ENCODE assay signal across 9 mouse cellular contexts in the genomic region with DNA sequence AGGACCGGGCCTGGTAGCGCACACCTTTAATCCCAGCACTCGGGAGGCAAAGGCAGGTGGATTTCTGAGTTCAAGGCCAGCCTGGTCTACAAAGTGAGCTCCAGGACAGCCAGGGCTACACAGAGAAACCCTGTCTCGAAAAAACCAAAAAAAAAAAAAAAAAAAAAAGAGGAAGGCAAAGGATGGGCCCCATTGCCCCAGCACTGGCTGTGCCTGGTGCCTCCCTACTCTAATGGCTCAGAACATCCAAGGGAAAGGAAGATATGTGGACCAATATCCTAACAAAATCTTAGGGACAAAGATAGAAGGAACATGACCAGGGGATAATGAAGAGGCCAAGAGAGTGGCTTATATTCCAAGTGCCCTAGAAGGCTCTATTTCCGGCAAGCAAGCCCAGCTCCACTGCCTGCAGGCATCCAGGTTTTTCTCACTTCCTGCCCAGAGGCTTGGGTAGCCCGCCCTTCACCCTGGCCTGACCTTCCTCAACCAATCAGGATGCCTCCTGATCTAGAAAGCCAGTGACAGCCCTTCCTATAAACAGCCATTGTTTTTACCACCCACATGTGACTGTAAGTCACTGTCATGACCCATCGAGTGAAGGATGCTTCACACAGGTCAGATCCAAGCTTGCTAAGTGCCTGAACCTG. TPM values are rescaled to one million over a fixed set of nuclear protein-coding genes. Genes with fewer than 3 reads are reported as not detected.
DNase-seq lines count a peak whose midpoint lies in the region; ATAC-seq and TF ChIP-seq lines count a peak whose summit lies in the region.
"Had no signal": no experiment of that assay in that cellular context is flagged by ENCODE, and none has a peak within 500 bp of the region (broad histone marks: within the 10 kb centered on the region; RNA-seq: fewer than 3 reads in every experiment).

No protein-coding gene starts in this region.

- H3K27ac ChIP-seq in kidney, postnatal 0 days, result no peak overlapping the region
- no peak overlapping the region for H3K27ac ChIP-seq in kidney, embryonic 16.5 days (ENCODE audit: low read length)
- no peak overlapping the region for H3K27ac ChIP-seq in forebrain, postnatal 0 days (ENCODE audit: low read depth, low read length)

- H3K4me2 ChIP-seq in kidney, postnatal 0 days (ENCODE audit: low read length), result no peak overlapping the region
- H3K4me2 ChIP-seq in kidney, embryonic 16.5 days (replicated peaks; ENCODE audit: low read depth, low read length), result no peak overlapping the region
- no peak overlapping the region for H3K4me2 ChIP-seq in forebrain, postnatal 0 days (ENCODE audit: low read depth)

- H3K9me3 ChIP-seq in kidney, postnatal 0 days (replicated peaks; ENCODE audit: low read length), result no peaks in the 10 kb centered on the region
- no peaks in the 10 kb centered on the region for H3K9me3 ChIP-seq in kidney, embryonic 16.5 days (ENCODE audit: low read length)
- H3K9me3 ChIP-seq in forebrain, postnatal 0 days (ENCODE audit: low read length), result no peaks in the 10 kb centered on the region

- WGBS in kidney, postnatal 0 days, result 65% methylated on average over 6 of the region's 7 CpGs
- WGBS in kidney, embryonic 16.5 days, result 59% methylated on average over 6 of the region's 7 CpGs
- 58% methylated on average over 6 of the region's 7 CpGs for WGBS in forebrain, postnatal 0 days

- H3K4me3 ChIP-seq in kidney, postnatal 0 days (replicated peaks; ENCODE audit: low read depth, low read length), result no peak overlapping the region
- H3K4me3 ChIP-seq in kidney, embryonic 16.5 days (ENCODE audit: low read length), result no peak overlapping the region
- H3K4me3 ChIP-seq in forebrain, postnatal 0 days (ENCODE audit: low read depth, low read length), result no peak overlapping the region

- no peak overlapping the region for H3K9ac ChIP-seq in kidney, postnatal 0 days (ENCODE audit: low read depth, low read length)
- no peak overlapping the region for H3K9ac ChIP-seq in kidney, embryonic 16.5 days (replicated peaks; ENCODE audit: low read length)
- H3K9ac ChIP-seq in forebrain, postnatal 0 days, result no peak overlapping the region

- TF ChIP-seq CTCF in kidney, postnatal 0 days (IDR thresholded peaks at IDR 0.05; ENCODE audit: low read depth), result no peak
- TF ChIP-seq CTCF in forebrain, postnatal 0 days (IDR thresholded peaks at IDR 0.05; ENCODE audit: low read depth), result no peak

- peak; percentile 73 for DNase-seq in kidney, postnatal 0 days (ENCODE audit: low spot score)
- DNase-seq in ZHBTc4 (ENCODE audit: low read depth, low spot score), result peak; percentile 81
- peak; percentile 44 for DNase-seq in kidney, postnatal 14 days
- peak; percentile 61 for DNase-seq in retina, embryonic 14.5 days (ENCODE audit: low spot score)
- DNase-seq in ovary, postnatal 10 days (ENCODE audit: low spot score), result no peak
- no peak for DNase-seq in forebrain, postnatal 0 days
- DNase-seq in gastrocnemius, postnatal 36 days, result no peak

- no peaks in the 10 kb centered on the region for H3K36me3 ChIP-seq in kidney, postnatal 0 days (ENCODE audit: insufficient read depth, low read length)
- H3K36me3 ChIP-seq in kidney, embryonic 16.5 days (ENCODE audit: insufficient read depth, low read length), result no peaks in the 10 kb centered on the region
- no peaks in the 10 kb centered on the region for H3K36me3 ChIP-seq in forebrain, postnatal 0 days (ENCODE audit: insufficient read depth)

- H3K4me1 ChIP-seq in kidney, postnatal 0 days (replicated peaks; ENCODE audit: insufficient read depth, low read length), result peaks cover 15% of the 10 kb centered on the region
- peaks cover 39% of the 10 kb centered on the region for H3K4me1 ChIP-seq in kidney, embryonic 16.5 days (ENCODE audit: insufficient read depth, low read length)
- H3K4me1 ChIP-seq in forebrain, postnatal 0 days (ENCODE audit: insufficient read depth), result peaks cover 15% of the 10 kb centered on the region

- no peak for ATAC-seq in kidney, postnatal 0 days (replicated peaks; ENCODE audit: low FRiP score, low read depth)
- no peak for ATAC-seq in kidney, embryonic 16.5 days (ENCODE audit: low FRiP score, low TSS enrichment)
- ATAC-seq in forebrain, postnatal 0 days, result no peak

- peaks cover 6% of the 10 kb centered on the region; the same call in 1 of the 2 replicates for H3K27me3 ChIP-seq in kidney, postnatal 0 days (ENCODE audit: insufficient read depth, low read length)
- peaks cover 21% of the 10 kb centered on the region for H3K27me3 ChIP-seq in kidney, embryonic 16.5 days (ENCODE audit: insufficient read depth, low read length)
- 0 out of 2 replicates have a peak, but pooled peaks cover 7% of the 10 kb centered on the region for H3K27me3 ChIP-seq in forebrain, postnatal 0 days (ENCODE audit: insufficient read depth, low read length)

- intact Hi-C loops in gastrocnemius, postnatal 36 days (cut with DNase I), result no loop called here

RNA-seq across cellular contexts. Expression of gene Atg9b, which starts 2.8 kb away (rescaled TPM):
- 0.59 and 0.60 TPM in 2 replicates for polyA plus RNA-seq in kidney, postnatal 0 days (2015; fragmentation: Nextera tagmentation; extraction: Ambion mirVana)
- polyA plus RNA-seq in kidney, embryonic 16.5 days (2015; fragmentation: Nextera tagmentation; extraction: Ambion mirVana), result 1.0 and 1.7 TPM in 2 replicates
- 8.0 and 9.5 TPM in 2 replicates for total RNA-seq in forebrain, postnatal 0 days (2014; rRNA removed)
- polyA plus RNA-seq in forebrain, postnatal 0 days (2015; fragmentation: Nextera tagmentation; extraction: Ambion mirVana), result 3.4 and 5.1 TPM in 2 replicates
- total RNA-seq in gastrocnemius, postnatal 36 days (2021), result not detected

RNA-seq across cellular contexts. Expression of gene Abcb8, which starts 4.3 kb away (rescaled TPM):
- 48.6 and 51.7 TPM in 2 replicates for polyA plus RNA-seq in kidney, postnatal 0 days (2015; fragmentation: Nextera tagmentation; extraction: Ambion mirVana)
- polyA plus RNA-seq in kidney, embryonic 16.5 days (2015; fragmentation: Nextera tagmentation; extraction: Ambion mirVana), result 76.1 and 80.3 TPM in 2 replicates
- total RNA-seq in forebrain, postnatal 0 days (2014; rRNA removed), result 58.2 and 64.1 TPM in 2 replicates
- polyA plus RNA-seq in forebrain, postnatal 0 days (2015; fragmentation: Nextera tagmentation; extraction: Ambion mirVana), result 38.7 and 44.6 TPM in 2 replicates
- 10 to 100 TPM; 37.6 to 38.0 TPM for total RNA-seq in gastrocnemius, postnatal 36 days (2021)

RNA-seq across cellular contexts. Expression of gene Asic3, which starts 24.1 kb away (rescaled TPM):
- polyA plus RNA-seq in kidney, postnatal 0 days (2015; fragmentation: Nextera tagmentation; extraction: Ambion mirVana), result 0.40 and 0.46 TPM in 2 replicates
- 0.40 and 0.55 TPM in 2 replicates for polyA plus RNA-seq in kidney, embryonic 16.5 days (2015; fragmentation: Nextera tagmentation; extraction: Ambion mirVana)
- 0.15 TPM in 1 of 2 replicates, not detected in the other for total RNA-seq in forebrain, postnatal 0 days (2014; rRNA removed)
- 0.08 and 0.52 TPM in 2 replicates for polyA plus RNA-seq in forebrain, postnatal 0 days (2015; fragmentation: Nextera tagmentation; extraction: Ambion mirVana)
- under 1 TPM in 1 of 2 experiments, not detected in 1; 0.25 TPM for total RNA-seq in gastrocnemius, postnatal 36 days (2021)
- total RNA-seq: liver, adult 2 months had no signal

RNA-seq across cellular contexts. Expression of gene Nos3, which starts 24.5 kb away (rescaled TPM):
- polyA plus RNA-seq in kidney, postnatal 0 days (2015; fragmentation: Nextera tagmentation; extraction: Ambion mirVana), result 12.8 and 14.0 TPM in 2 replicates
- polyA plus RNA-seq in kidney, embryonic 16.5 days (2015; fragmentation: Nextera tagmentation; extraction: Ambion mirVana), result 19.7 and 20.3 TPM in 2 replicates
- total RNA-seq in forebrain, postnatal 0 days (2014; rRNA removed), result 6.1 and 8.3 TPM in 2 replicates
- 6.3 and 6.8 TPM in 2 replicates for polyA plus RNA-seq in forebrain, postnatal 0 days (2015; fragmentation: Nextera tagmentation; extraction: Ambion mirVana)
- 1 to 10 TPM; 4.9 to 5.4 TPM for total RNA-seq in gastrocnemius, postnatal 36 days (2021)

RNA-seq across cellular contexts. Expression of gene Cdk5, which starts 34.2 kb away (rescaled TPM):
- 47.2 and 51.3 TPM in 2 replicates for polyA plus RNA-seq in kidney, postnatal 0 days (2015; fragmentation: Nextera tagmentation; extraction: Ambion mirVana)
- polyA plus RNA-seq in kidney, embryonic 16.5 days (2015; fragmentation: Nextera tagmentation; extraction: Ambion mirVana), result 51.1 and 51.5 TPM in 2 replicates
- 83.3 and 93.8 TPM in 2 replicates for total RNA-seq in forebrain, postnatal 0 days (2014; rRNA removed)
- 156 and 165 TPM in 2 replicates for polyA plus RNA-seq in forebrain, postnatal 0 days (2015; fragmentation: Nextera tagmentation; extraction: Ambion mirVana)
- 10 to 100 TPM; 11.3 to 12.0 TPM for total RNA-seq in gastrocnemius, postnatal 36 days (2021)

Comparison
In these comparisons a context has a peak if more than half of its experiments do, and no peak if none do; other contexts are left out.
1. DNase-seq: peak in kidney, postnatal 0 days (single experiment), ZHBTc4 (single experiment), kidney, postnatal 14 days (single experiment) and retina, embryonic 14.5 days (single experiment); none in ovary, postnatal 10 days (single experiment), forebrain, postnatal 0 days (single experiment) and gastrocnemius, postnatal 36 days (0 of 2).